Comparison of ENCODE assay signal across 9 mouse cellular contexts in the genomic region with DNA sequence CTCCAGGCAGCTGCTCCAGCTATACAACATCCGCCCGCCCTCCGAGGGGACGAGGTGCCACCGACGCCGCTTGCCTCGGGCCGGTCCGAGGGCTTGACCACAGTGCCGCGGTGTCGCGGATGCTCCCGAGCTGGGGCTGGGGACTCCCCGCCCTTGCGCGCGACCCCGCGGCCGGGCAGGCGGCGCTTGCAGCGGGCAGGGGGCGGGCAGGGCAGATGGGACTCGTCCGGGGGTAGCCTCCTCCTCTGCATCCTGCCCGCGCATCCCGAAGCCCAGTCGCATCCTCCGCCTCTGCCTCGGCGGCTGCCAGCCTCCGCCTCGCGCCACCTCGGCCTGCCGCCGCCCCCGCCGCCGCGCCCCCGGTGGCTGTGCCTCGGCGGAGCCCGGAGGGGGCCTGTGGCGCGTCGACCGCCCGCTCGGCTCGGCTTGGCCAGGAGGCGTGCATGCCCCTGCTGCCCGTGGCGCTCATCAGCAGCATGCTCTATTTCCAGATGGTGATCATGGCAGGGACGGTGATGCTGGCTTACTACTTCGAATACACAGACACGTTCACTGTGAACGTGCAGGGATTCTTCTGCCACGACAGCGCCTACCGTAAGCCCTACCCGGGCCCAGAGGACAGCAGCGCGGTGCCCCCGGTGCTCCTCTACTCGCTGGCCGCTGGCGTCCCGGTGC. TPM values are rescaled to one million over a fixed set of nuclear protein-coding genes. Genes with fewer than 3 reads are reported as not detected.
DNase-seq lines count a peak whose midpoint lies in the region; ATAC-seq and TF ChIP-seq lines count a peak whose summit lies in the region.
"Had no signal": no experiment of that assay in that cellular context is flagged by ENCODE, and none has a peak within 500 bp of the region (broad histone marks: within the 10 kb centered on the region; RNA-seq: fewer than 3 reads in every experiment).

No protein-coding gene starts in this region.

- H3K9ac ChIP-seq in heart, adult 2 months (ENCODE audit: low read depth, low read length) = 0 out of 2 replicates have a peak overlapping the region, but pooled peaks have one; percentile 12
- H3K9ac ChIP-seq in forebrain, embryonic 14.5 days (ENCODE audit: low read length) = peak overlapping the region; percentile 84
- H3K9ac ChIP-seq in hindbrain, postnatal 0 days (replicated peaks; ENCODE audit: low read length) = peak overlapping the region; percentile 85
- peak overlapping the region; percentile 18; the same call in 1 of the 2 replicates for H3K9ac ChIP-seq in limb, embryonic 15.5 days

- no peaks in the 10 kb centered on the region for H3K9me3 ChIP-seq in forebrain, embryonic 14.5 days (replicated peaks; ENCODE audit: control insufficient read depth, low read length)
- no peaks in the 10 kb centered on the region for H3K9me3 ChIP-seq in hindbrain, postnatal 0 days (ENCODE audit: low read length)
- no peaks in the 10 kb centered on the region for H3K9me3 ChIP-seq in limb, embryonic 15.5 days

- peak; percentile 89 for ATAC-seq in forebrain, embryonic 14.5 days
- peak; percentile 89 for ATAC-seq in hindbrain, postnatal 0 days
- ATAC-seq in limb, embryonic 15.5 days (ENCODE audit: insufficient number of reproducible peaks, low FRiP score, low TSS enrichment, low read depth) = peak; percentile 56

- WGBS in heart, adult 2 months = 2% methylated on average over 74 of the region's 74 CpGs
- under 1% methylated on average over 69 of the region's 74 CpGs for WGBS in forebrain, embryonic 14.5 days
- under 1% methylated on average over 74 of the region's 74 CpGs for WGBS in hindbrain, postnatal 0 days
- under 1% methylated on average over 74 of the region's 74 CpGs for WGBS in limb, embryonic 15.5 days

- no peaks in the 10 kb centered on the region for H3K79me2 ChIP-seq in heart, adult 2 months (replicated peaks; ENCODE audit: control insufficient read depth, insufficient read depth, low read length)

- no peak for TF ChIP-seq CTCF in heart, adult 2 months (IDR thresholded peaks at IDR 0.05)
- no peak for TF ChIP-seq CTCF in hindbrain, postnatal 0 days (IDR thresholded peaks at IDR 0.05; ENCODE audit: low read depth)

- 0 out of 2 replicates have a peak overlapping the region, but pooled peaks have one; percentile 16 for H3K4me3 ChIP-seq in heart, adult 2 months
- peak overlapping the region; percentile 68 for H3K4me3 ChIP-seq in forebrain, embryonic 14.5 days (ENCODE audit: low read depth, low read length)
- H3K4me3 ChIP-seq in hindbrain, postnatal 0 days (ENCODE audit: low read length) = peak overlapping the region; percentile 73
- peak overlapping the region; percentile 52 for H3K4me3 ChIP-seq in limb, embryonic 15.5 days

- no peak for TF ChIP-seq POLR2A in heart, adult 2 months (IDR thresholded peaks at IDR 0.05; ENCODE audit: insufficient read depth, low read depth, low read length)

- peaks cover 10% of the 10 kb centered on the region for H3K27me3 ChIP-seq in heart, adult 2 months (ENCODE audit: control insufficient read depth, insufficient read depth, low read length)
- H3K27me3 ChIP-seq in forebrain, embryonic 14.5 days (replicated peaks; ENCODE audit: control insufficient read depth, insufficient read depth, low read length) = no peaks in the 10 kb centered on the region
- no peaks in the 10 kb centered on the region for H3K27me3 ChIP-seq in hindbrain, postnatal 0 days (ENCODE audit: insufficient read depth, low read length)
- peaks cover 34% of the 10 kb centered on the region for H3K27me3 ChIP-seq in limb, embryonic 15.5 days

- peak; percentile 4 to 20 for DNase-seq in heart, adult 2 months
- no peak for DNase-seq in heart, adult 9 months (ENCODE audit: low spot score in 2 of 2)
- peak; percentile 6 for DNase-seq in adrenal gland, postnatal 25 days
- peak; percentile 65 for DNase-seq in forebrain, embryonic 14.5 days (ENCODE audit: low spot score)
- peak; percentile 69 for DNase-seq in hindbrain, postnatal 0 days (ENCODE audit: low spot score)
- DNase-seq in ovary, postnatal 14 days (ENCODE audit: low spot score) = peak; percentile 2
- DNase-seq in c-Kit-positive CD71-positive TER-119-positive erythroid progenitor cells, embryonic 14.5 days (ENCODE audit: low spot score) = no peak

- intact Hi-C loops in heart, adult 2 months (cut with DNase I) = no loop called here

- no peak for TF ChIP-seq EP300 in heart, adult 2 months (IDR thresholded peaks at IDR 0.05; ENCODE audit: insufficient read depth, low read depth, low read length)

- peak overlapping the region; percentile 97 for H3K4me2 ChIP-seq in forebrain, embryonic 14.5 days (ENCODE audit: low read length)
- peak overlapping the region; percentile 74 for H3K4me2 ChIP-seq in hindbrain, postnatal 0 days (ENCODE audit: low read depth, low read length)
- H3K4me2 ChIP-seq in limb, embryonic 15.5 days = peak overlapping the region; percentile 95

- H3K36me3 ChIP-seq in heart, adult 2 months (ENCODE audit: control insufficient read depth, insufficient read depth, low read length) = no peaks in the 10 kb centered on the region
- no peaks in the 10 kb centered on the region for H3K36me3 ChIP-seq in forebrain, embryonic 14.5 days (ENCODE audit: control insufficient read depth, insufficient read depth, low read length)
- no peaks in the 10 kb centered on the region for H3K36me3 ChIP-seq in hindbrain, postnatal 0 days (ENCODE audit: insufficient read depth, low read length)
- H3K36me3 ChIP-seq in limb, embryonic 15.5 days = no peaks in the 10 kb centered on the region

- no peak overlapping the region for H3K27ac ChIP-seq in heart, adult 2 months
- H3K27ac ChIP-seq in forebrain, embryonic 14.5 days (ENCODE audit: low read depth, low read length) = peak overlapping the region; percentile 60
- H3K27ac ChIP-seq in hindbrain, postnatal 0 days = peak overlapping the region; percentile 92
- H3K27ac ChIP-seq in limb, embryonic 15.5 days = no peak overlapping the region

- H3K4me1 ChIP-seq in heart, adult 2 months (ENCODE audit: control insufficient read depth, insufficient read depth, low read length) = no peaks in the 10 kb centered on the region; the same call in 1 of the 2 replicates
- H3K4me1 ChIP-seq in forebrain, embryonic 14.5 days (ENCODE audit: control insufficient read depth, insufficient read depth, low read length) = peaks cover 3% of the 10 kb centered on the region
- H3K4me1 ChIP-seq in hindbrain, postnatal 0 days (ENCODE audit: insufficient read depth, low read length) = no peaks in the 10 kb centered on the region
- H3K4me1 ChIP-seq in limb, embryonic 15.5 days = peaks cover 10% of the 10 kb centered on the region; the same call in 1 of the 2 replicates

RNA-seq across cellular contexts. Expression of a gene that starts 0.8 kb away (rescaled TPM):
- under 1 TPM; 0.11 to 0.13 TPM for total RNA-seq in heart, adult 2 months (2021)
- polyA plus RNA-seq in heart, adult 2 months (2012; rRNA removed) = 0.20 and 0.29 TPM in 2 replicates
- 0.49 and 0.81 TPM in 2 replicates for total RNA-seq in adrenal gland, postnatal 25 days (2021)
- polyA plus RNA-seq in forebrain, embryonic 14.5 days (2014; fragmentation: Nextera tagmentation; extraction: Ambion mirVana) = 4.4 and 6.7 TPM in 2 replicates
- 20.3 and 20.6 TPM in 2 replicates for total RNA-seq in hindbrain, postnatal 0 days (2014; rRNA removed)
- 11.7 and 11.8 TPM in 2 replicates for polyA plus RNA-seq in hindbrain, postnatal 0 days (2015; fragmentation: Nextera tagmentation; extraction: Ambion mirVana)
- polyA plus RNA-seq in limb, embryonic 15.5 days (2015; fragmentation: Nextera tagmentation; extraction: Ambion mirVana) = 0.15 and 0.19 TPM in 2 replicates
- total RNA-seq: MEL had no signal

Comparison
In these comparisons a context has a peak if more than half of its experiments do, and no peak if none do; other contexts are left out.
1. DNase-seq: peak in heart, adult 2 months (2 of 2), adrenal gland, postnatal 25 days (single experiment), forebrain, embryonic 14.5 days (single experiment), hindbrain, postnatal 0 days (single experiment) and ovary, postnatal 14 days (single experiment); none in heart, adult 9 months (0 of 2) and c-Kit-positive CD71-positive TER-119-positive erythroid progenitor cells, embryonic 14.5 days (single experiment).
2. H3K27ac ChIP-seq: peak in forebrain, embryonic 14.5 days (single experiment) and hindbrain, postnatal 0 days (single experiment); none in heart, adult 2 months (single experiment) and limb, embryonic 15.5 days (single experiment).
3. H3K4me3 ChIP-seq: peak in every context shown above with its lines; median percentile 73 in hindbrain, postnatal 0 days; 68 in forebrain, embryonic 14.5 days; 52 in limb, embryonic 15.5 days; 16 in heart, adult 2 months.
4. H3K9ac ChIP-seq: peak in every context shown above with its lines; median percentile 85 in hindbrain, postnatal 0 days; 84 in forebrain, embryonic 14.5 days; 18 in limb, embryonic 15.5 days; 12 in heart, adult 2 months.
5. Peak in every context shown above with its lines, with median percentiles within 50 percentile points of each other: ATAC-seq and H3K4me2 ChIP-seq.